Mouse (Mus musculus): ENCODE data around the gene Wdr83.

GRCm38 (mm10) chr8:85071041-85071440 lies 10.1 kb downstream of the Wdr83 start:
- no peak for TF ChIP-seq CTCF (IDR thresholded peaks at IDR 0.05; ENCODE audit: insufficient read depth, low read depth, low read length)
- no peak for TF ChIP-seq POLR2A (IDR thresholded peaks at IDR 0.05; ENCODE audit: insufficient read depth, low read depth, low read length)

Measured in olfactory bulb, adult 2 months (tissue).